In the genomic region with DNA sequence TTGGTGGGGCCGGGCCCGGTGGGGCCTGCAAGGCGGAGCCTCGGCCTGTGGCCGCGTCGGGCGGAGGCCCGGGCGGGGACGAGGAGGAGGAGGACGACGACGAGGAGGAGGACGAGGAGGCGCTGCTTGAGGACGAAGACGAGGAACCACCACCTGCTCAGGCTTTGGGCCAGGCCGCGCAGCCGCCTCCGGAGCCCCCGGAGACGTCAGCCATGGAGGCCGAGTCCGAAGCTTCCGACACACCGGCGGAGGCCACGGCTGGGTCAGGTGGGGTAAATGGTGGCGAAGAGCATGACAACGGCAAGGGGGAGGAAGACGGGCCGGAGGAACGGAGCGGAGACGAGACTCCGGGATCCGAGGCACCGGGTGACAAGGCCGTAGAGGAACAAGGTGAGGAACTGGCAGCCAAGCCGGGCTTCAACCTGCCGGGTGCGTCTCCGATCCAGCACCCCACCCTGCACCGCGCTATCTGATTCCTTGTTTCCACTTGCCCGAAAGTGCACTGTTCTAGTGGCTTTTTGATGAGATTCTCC, we compare ENCODE assay signal across 8 mouse cellular contexts. TPM values are rescaled to one million over a fixed set of nuclear protein-coding genes. Genes with fewer than 3 reads are reported as not detected.
A peak's percentile ranks its signal among the peaks of the same experiment; 100 is the strongest.
DNase-seq lines count a peak whose midpoint lies in the region; ATAC-seq and TF ChIP-seq lines count a peak whose summit lies in the region.

No protein-coding gene starts in this region.

- no peaks in the 10 kb centered on the region for H3K27me3 ChIP-seq in kidney, postnatal 0 days (ENCODE audit: insufficient read depth, low read length)
- H3K27me3 ChIP-seq in forebrain, embryonic 15.5 days, result no peaks in the 10 kb centered on the region
- H3K27me3 ChIP-seq in liver, embryonic 15.5 days, result no peaks in the 10 kb centered on the region

- peak overlapping the region; percentile 99 for H3K27ac ChIP-seq in kidney, postnatal 0 days
- H3K27ac ChIP-seq in forebrain, embryonic 15.5 days (replicated peaks), result peak overlapping the region; percentile 98
- H3K27ac ChIP-seq in liver, embryonic 15.5 days (replicated peaks), result peak overlapping the region; percentile 100

- WGBS in kidney, postnatal 0 days, result under 1% methylated on average over 48 of the region's 48 CpGs
- WGBS in forebrain, embryonic 15.5 days, result under 1% methylated on average over 48 of the region's 48 CpGs
- 0% methylated on average over 48 of the region's 48 CpGs for WGBS in liver, embryonic 15.5 days (ENCODE audit: insufficient replicate concordance)

- peak overlapping the region; percentile 98 for H3K9ac ChIP-seq in kidney, postnatal 0 days (ENCODE audit: low read depth, low read length)
- peak overlapping the region; percentile 76 for H3K9ac ChIP-seq in forebrain, embryonic 15.5 days (replicated peaks)
- H3K9ac ChIP-seq in liver, embryonic 15.5 days, result peak overlapping the region; percentile 95

- peaks cover 28% of the 10 kb centered on the region for H3K36me3 ChIP-seq in kidney, postnatal 0 days (ENCODE audit: insufficient read depth, low read length)
- peaks cover 30% of the 10 kb centered on the region for H3K36me3 ChIP-seq in forebrain, embryonic 15.5 days
- H3K36me3 ChIP-seq in liver, embryonic 15.5 days (replicated peaks), result peaks cover 49% of the 10 kb centered on the region

- H3K9me3 ChIP-seq in kidney, postnatal 0 days (replicated peaks; ENCODE audit: low read length), result no peaks in the 10 kb centered on the region
- H3K9me3 ChIP-seq in forebrain, embryonic 15.5 days, result no peaks in the 10 kb centered on the region
- H3K9me3 ChIP-seq in liver, embryonic 15.5 days (replicated peaks), result no peaks in the 10 kb centered on the region

- no peak for TF ChIP-seq CTCF in kidney, postnatal 0 days (IDR thresholded peaks at IDR 0.05; ENCODE audit: low read depth)

- no peak for ATAC-seq in kidney, postnatal 0 days (replicated peaks; ENCODE audit: low FRiP score, low read depth)
- ATAC-seq in forebrain, embryonic 15.5 days (replicated peaks), result peak; percentile 17
- ATAC-seq in liver, embryonic 15.5 days (ENCODE audit: insufficient read depth), result peak; percentile 65

- H3K4me2 ChIP-seq in kidney, postnatal 0 days (ENCODE audit: low read length), result peak overlapping the region; percentile 73
- H3K4me2 ChIP-seq in forebrain, embryonic 15.5 days (replicated peaks), result peak overlapping the region; percentile 89
- peak overlapping the region; percentile 86 for H3K4me2 ChIP-seq in liver, embryonic 15.5 days

- H3K4me3 ChIP-seq in kidney, postnatal 0 days (replicated peaks; ENCODE audit: low read depth, low read length), result peak overlapping the region; percentile 98
- H3K4me3 ChIP-seq in forebrain, embryonic 15.5 days, result peak overlapping the region; percentile 74
- peak overlapping the region; percentile 92 for H3K4me3 ChIP-seq in liver, embryonic 15.5 days (replicated peaks)

- no peaks in the 10 kb centered on the region; the same call in none of the 2 replicates for H3K4me1 ChIP-seq in kidney, postnatal 0 days (replicated peaks; ENCODE audit: insufficient read depth, low read length)
- H3K4me1 ChIP-seq in forebrain, embryonic 15.5 days, result peaks cover 56% of the 10 kb centered on the region
- peaks cover 43% of the 10 kb centered on the region for H3K4me1 ChIP-seq in liver, embryonic 15.5 days (replicated peaks)

- DNase-seq in kidney, postnatal 0 days (ENCODE audit: low spot score), result peak; percentile 31
- DNase-seq in kidney, postnatal 36 days, result no peak
- peak; percentile 53 for DNase-seq in c-Kit-negative CD71-positive TER-119-positive erythroid progenitor cells, embryonic 14.5 days (ENCODE audit: low read depth, low spot score)
- peak; percentile 66 for DNase-seq in testis, postnatal 10 days (ENCODE audit: low spot score)
- no peak for DNase-seq in cerebellum, adult 9-11 months
- no peak for DNase-seq in kidney, adult 8-10 months

RNA-seq across cellular contexts. Expression of gene Hnrnpul2, which starts 0.7 kb away (rescaled TPM):
- 5.5 and 6.3 TPM in 2 replicates for polyA plus RNA-seq in kidney, postnatal 0 days (2015; fragmentation: Nextera tagmentation; extraction: Ambion mirVana)
- polyA plus RNA-seq in forebrain, embryonic 15.5 days (2015; fragmentation: Nextera tagmentation; extraction: Ambion mirVana), result 5.9 and 6.1 TPM in 2 replicates
- polyA plus RNA-seq in liver, embryonic 15.5 days (2015; fragmentation: Nextera tagmentation; extraction: Ambion mirVana), result 2.2 and 2.6 TPM in 2 replicates

RNA-seq across cellular contexts. Expression of gene Ttc9c, which starts 1.4 kb away (rescaled TPM):
- polyA plus RNA-seq in kidney, postnatal 0 days (2015; fragmentation: Nextera tagmentation; extraction: Ambion mirVana), result 32.2 and 35.9 TPM in 2 replicates
- polyA plus RNA-seq in forebrain, embryonic 15.5 days (2015; fragmentation: Nextera tagmentation; extraction: Ambion mirVana), result 68.4 and 72.7 TPM in 2 replicates
- polyA plus RNA-seq in liver, embryonic 15.5 days (2015; fragmentation: Nextera tagmentation; extraction: Ambion mirVana), result 22.4 and 22.5 TPM in 2 replicates

RNA-seq across cellular contexts. Expression of gene AC129217.1, which starts 9.1 kb away (rescaled TPM):
- polyA plus RNA-seq in kidney, postnatal 0 days (2015; fragmentation: Nextera tagmentation; extraction: Ambion mirVana), result not detected in 2 replicates
- polyA plus RNA-seq in forebrain, embryonic 15.5 days (2015; fragmentation: Nextera tagmentation; extraction: Ambion mirVana), result not detected in 2 replicates
- polyA plus RNA-seq in liver, embryonic 15.5 days (2015; fragmentation: Nextera tagmentation; extraction: Ambion mirVana), result not detected in 2 replicates

RNA-seq across cellular contexts. Expression of gene Bscl2, which starts 16.8 kb away (rescaled TPM):
- 57.0 and 60.1 TPM in 2 replicates for polyA plus RNA-seq in kidney, postnatal 0 days (2015; fragmentation: Nextera tagmentation; extraction: Ambion mirVana)
- 80.7 and 85.2 TPM in 2 replicates for polyA plus RNA-seq in forebrain, embryonic 15.5 days (2015; fragmentation: Nextera tagmentation; extraction: Ambion mirVana)
- 29.8 and 33.1 TPM in 2 replicates for polyA plus RNA-seq in liver, embryonic 15.5 days (2015; fragmentation: Nextera tagmentation; extraction: Ambion mirVana)

RNA-seq across cellular contexts. Expression of gene Zbtb3, which starts 18.1 kb away (rescaled TPM):
- 3.6 TPM in 2 replicates for polyA plus RNA-seq in kidney, postnatal 0 days (2015; fragmentation: Nextera tagmentation; extraction: Ambion mirVana)
- polyA plus RNA-seq in forebrain, embryonic 15.5 days (2015; fragmentation: Nextera tagmentation; extraction: Ambion mirVana), result 8.3 and 9.6 TPM in 2 replicates
- 1.2 and 1.3 TPM in 2 replicates for polyA plus RNA-seq in liver, embryonic 15.5 days (2015; fragmentation: Nextera tagmentation; extraction: Ambion mirVana)

Comparison
In these comparisons a context has a peak if more than half of its experiments do, and no peak if none do; other contexts are left out.
1. DNase-seq: peak in kidney, postnatal 0 days (single experiment), c-Kit-negative CD71-positive TER-119-positive erythroid progenitor cells, embryonic 14.5 days (single experiment) and testis, postnatal 10 days (single experiment); none in kidney, postnatal 36 days (0 of 2), cerebellum, adult 9-11 months (single experiment) and kidney, adult 8-10 months (0 of 2).
2. Peak in every context shown above with its lines, with median percentiles within 50 percentile points of each other: H3K27ac ChIP-seq, H3K4me2 ChIP-seq, H3K4me3 ChIP-seq and H3K9ac ChIP-seq.